Mouse (Mus musculus) frontal cortex, postnatal 10 days (tissue): Measurements from ENCODE around the gene B3gnt2.
"Not testable (repeated sequence)": the region's sequence is repeated elsewhere in the genome, so short reads cannot be mapped to it uniquely, and the experiment has no call there.

Experiments
- DNase-seq, 2 experiments: peaks; one replicate each; pipeline ENCODE4 v3.0.0; 2022; ENCODE audit warnings: low spot score in 2 of 2, mixed read lengths in 1 of 2

B3gnt2 gene

DNA sequence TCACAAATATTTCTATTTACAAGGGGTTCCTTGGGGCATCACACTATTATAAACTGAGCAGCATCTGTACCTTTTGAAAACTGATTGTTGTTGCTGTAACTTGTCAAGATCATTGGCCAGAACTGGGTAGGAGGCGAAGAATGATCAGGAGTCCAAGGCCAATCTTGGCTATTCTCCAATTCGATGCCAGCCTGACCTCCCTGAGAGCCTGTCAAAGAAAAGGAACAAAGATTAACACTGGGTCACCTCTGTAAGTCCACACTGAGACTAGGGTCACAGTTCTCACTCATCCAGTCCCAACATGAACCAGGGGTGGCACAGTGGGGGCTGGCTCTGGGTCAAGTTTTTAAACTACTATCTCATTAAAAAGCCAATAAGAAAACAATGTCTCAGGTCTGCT is 85.9 kb downstream of the B3gnt2 start:
- no peak for DNase-seq

DNA sequence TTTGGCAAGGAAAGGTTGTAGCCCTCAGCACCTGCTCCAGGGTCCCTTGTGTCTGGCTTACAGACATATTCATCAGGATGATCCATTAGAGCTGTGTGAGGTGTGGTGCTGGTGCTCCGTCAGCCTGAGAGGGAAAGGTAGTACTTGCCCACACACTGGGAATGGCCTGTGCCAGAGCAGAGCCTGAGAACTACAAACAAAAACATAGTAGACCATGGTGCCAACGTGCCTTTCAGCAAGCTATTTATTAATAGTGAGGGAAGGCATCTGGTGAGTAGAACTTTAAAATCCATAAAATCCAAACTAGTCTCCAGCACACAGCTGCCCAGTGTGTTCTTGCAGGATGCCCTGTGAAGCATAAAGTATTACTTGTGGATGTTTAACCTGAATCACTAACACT is 94.5 kb downstream of the B3gnt2 start:
- DNase-seq, result no peak

DNA sequence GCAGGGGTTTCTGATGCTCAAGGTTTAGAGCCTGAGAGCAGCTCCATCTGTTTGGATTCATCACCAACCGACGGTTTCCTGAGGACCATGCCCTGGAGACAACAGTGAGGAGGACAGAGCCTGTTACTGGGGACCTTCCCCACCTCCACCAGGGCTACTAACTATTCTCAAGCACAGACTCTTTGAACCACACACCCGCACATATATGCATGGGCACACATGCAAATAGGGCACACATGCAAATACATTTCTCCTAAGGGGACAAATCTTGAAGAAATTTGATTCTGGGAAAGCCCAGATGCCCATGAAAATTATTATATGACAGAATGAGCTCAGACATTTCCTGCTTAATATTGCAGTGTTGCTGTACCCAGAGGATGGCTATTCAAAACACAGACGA is 95.3 kb downstream of the B3gnt2 start:
- DNase-seq, result no peak

DNA sequence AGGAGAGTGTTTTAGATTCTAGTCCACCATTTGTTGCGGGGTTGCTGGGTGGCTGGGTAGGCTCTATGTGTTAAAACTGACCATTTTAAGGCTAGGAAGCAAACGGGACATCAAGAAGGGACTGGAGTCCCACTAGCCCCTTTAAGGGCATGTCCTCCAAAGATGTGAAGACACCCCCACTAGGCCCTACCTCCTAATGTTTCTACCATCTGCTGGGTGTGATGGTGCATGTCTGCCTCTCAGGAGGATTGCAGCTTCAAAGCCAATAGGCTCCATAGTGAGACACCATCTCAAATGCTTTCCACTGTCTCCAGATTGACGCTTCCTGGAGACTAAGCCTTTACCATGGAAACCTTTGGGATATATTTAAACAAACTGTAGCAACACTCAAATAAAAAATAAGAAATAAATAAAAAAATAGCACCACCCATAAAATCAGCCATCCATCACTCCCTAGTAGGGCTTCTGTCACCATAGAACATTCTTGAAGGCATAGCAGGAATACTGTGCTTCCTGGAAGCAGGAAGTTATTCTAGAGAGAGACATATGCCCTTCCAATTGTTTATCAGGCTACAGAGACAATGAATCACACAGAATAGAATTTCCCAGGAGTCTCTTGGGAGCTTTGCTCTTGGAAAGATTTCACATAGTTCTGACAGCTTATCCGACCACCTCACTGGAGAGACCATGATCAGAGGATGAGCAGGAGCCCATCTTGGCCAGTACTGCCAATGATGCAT is 97.0 kb downstream of the B3gnt2 start:
- DNase-seq, result no peak

DNA sequence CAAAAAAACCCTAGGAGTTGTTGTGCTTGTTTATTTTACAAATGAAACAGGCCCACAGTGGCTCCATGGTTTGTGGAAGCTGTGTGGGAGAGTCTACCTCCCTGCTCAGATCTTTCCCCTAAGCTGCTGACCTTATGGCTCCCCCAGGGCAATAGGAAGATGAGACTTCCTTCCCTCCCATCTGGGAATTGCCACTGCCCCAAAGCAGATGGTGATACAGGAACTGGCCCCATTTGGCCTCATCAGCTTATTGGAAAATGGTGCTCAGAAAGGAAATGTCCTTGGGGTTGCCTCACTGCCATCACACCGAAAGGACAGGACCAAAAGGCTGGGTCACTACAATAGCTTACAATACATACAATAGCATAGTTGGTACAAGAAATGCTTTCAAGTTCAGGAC is 97.7 kb downstream of the B3gnt2 start:
- DNase-seq, result no peak

DNA sequence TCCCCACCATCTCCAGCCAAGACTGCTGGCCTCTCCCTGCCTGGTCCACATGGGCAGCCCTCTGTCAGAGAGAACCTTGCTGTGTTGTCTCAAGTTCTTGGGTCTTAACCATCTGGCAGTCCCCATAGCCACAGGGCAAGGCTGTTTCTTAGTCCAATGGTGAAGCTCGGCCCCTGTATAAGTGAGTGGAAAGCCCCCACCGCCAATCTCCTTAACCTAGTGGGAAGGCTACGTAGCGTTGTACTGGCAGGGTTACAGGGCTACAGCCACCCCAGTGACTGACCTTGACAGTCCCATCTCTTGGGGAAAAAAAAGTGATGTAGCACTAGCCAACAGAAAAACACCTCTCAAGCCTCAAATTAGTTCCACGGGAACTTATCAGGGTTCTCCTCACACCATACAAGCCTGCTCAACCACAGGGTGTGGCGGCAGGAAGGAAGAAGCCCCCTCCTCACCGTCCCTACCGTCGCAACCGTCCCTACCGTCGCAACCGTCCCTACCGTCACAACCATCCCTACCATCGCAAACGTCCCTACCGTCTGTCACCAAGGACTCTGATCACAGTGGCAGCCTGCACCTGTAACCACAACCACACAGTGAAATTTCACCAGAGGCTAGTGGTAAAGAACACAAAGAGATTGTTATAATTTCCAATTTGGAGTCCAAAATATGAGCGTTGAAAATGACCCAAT is 98.4 kb downstream of the B3gnt2 start:
- DNase-seq, result no peak

DNA sequence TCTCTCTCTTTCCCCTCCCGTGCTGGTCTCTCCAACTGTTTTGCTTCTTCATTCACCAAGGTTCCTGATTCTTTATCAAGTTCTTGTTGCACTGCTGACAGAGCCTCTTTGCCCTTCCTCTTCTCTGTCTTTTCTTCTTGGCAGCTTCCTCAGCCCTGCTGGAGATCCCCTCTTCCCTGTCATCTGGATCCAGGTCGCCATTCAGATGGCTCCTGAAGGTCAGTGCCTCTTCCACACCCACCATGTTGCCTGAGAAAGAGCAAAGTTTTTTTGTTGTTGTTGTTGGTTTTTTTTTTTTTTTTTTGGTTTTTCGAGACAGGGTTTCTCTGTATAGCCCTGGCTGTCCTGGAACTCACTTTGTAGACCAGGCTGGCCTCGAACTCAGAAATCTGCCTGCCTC is 101.0 kb downstream of the B3gnt2 start:
- no peak for DNase-seq

DNA sequence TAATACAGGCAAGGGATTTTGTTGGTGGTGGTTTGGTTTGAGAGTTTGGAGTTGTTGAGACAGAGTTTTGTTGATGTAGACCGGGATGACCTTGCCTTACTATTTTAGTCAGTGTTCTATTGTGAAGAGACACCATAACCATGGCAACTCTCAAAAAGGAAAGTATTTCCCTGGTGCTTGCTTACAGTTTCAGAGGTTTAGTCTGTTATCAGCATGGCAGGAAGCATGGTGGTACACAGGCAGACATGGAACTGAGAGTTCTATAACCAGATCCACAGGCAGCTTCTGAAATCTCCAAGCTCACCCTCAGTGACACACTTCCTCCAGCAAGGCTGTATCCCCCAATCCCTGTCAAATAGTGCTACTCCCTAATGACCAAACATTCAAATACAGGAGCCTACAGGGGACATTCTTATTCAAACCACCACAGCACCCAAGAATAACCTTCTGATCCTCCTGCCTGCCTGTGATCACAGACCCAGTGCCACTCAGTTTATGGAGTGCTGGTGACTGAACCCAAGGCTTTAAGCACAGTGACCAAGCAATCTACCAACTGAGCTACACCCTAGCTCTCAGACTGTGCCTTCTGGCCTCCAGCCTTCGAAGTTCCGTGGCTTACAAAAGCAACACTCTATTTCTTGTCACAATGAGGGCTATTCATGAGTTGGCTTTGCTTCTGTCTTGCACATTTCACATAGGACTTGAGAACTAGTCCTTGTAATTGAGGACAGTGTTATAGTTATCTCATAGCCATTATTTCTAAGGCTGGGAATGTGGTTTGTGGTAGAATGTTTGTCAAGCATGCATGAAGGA is 104.4 kb downstream of the B3gnt2 start:
- DNase-seq, result no peak

DNA sequence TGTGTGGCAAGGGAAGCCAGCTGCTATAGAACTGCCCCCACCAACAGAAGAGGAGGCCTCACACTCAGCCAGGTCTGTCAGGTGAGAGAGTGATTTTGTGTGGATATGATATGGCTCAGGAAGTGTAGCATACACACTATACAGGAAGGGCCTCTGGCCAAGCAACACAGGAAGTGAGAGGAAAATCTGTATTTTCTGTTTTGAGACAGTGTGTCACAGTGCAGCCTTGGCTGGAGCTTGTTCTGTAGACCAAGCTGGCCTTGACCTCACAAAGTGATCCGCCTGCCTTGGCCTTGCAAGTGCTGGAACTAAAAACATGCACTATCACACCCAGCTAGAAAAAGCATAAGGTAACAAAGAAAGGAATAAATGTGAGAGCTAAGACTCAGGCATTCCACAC is 105.6 kb downstream of the B3gnt2 start:
- no peak for DNase-seq

DNA sequence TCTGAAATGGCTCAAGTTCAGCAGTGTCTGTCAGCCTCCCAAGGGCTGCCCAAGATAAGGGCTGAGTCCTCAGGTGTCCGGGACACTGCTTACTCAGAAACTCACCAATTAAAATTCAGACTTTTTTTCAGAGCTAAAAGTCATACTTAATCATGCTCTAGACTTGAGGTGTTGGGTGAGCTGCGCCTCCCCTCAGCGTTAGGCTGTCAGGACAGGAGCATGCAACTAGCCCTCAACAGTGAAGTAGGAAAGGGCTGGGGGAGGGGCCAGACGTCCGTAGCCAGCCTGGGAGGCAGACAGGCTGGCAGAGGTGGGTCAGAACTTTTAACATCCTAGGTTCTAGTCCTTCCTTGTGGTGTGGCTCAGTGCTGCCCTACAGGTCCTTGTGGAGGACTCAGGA is 108.2 kb downstream of the B3gnt2 start:
- no peak for DNase-seq

DNA sequence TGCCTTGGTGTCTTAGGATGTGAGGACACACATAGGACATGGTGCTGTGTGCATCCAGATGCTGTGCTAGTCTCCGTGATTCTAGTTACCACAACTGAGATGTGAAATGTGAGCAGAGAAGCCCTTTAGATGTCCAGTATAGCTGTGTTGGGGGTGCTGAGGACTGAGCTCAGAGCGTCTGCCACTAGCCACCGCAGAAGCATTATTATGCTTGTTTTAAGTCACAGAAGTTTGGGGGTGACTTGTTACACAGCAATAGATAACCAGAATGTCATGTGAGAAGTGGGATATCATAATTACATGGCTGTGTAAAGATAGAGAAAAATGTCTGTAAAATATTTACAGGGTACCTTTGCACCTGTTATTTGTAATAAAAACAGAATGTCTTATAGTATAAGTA is 109.2 kb downstream of the B3gnt2 start:
- DNase-seq, result no peak

DNA sequence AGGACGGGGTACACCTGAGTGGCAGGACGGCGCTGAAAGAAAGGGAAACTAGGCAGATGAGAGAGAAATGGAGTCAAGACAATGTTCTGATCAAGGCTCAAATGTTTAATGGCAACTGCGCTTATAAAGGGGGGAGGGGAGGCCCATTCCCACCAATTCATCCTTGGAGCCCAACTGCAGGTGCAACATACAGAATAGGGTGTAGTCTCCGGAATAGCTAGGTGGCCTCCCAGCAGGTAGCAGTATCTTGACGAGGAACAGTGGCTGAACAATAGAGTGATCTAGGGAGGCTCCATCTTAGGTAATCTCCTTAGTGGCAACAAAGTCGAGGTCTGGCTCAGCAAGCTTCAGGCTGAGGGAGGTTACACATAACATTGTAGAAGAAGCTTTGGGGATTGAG is 113.4 kb downstream of the B3gnt2 start:
- DNase-seq, result no peak

DNA sequence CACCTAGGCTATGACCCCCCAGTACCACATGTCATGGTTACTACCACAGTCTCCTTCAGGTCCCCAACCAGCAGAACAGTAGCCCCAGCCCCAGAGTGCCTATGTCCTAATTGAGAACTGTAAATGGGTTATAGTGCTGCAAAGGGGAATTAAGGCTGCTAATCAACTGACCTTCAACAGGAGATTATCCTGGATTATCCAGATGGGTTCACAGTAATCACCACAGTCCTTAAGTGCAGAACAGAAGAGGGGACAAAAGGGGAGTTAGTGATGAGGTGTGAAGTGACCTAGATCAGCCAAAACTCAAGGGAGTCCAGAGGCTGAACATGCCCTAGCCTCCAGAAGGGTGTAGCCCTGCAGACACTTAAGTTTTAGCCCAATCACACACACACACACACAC is 115.4 kb downstream of the B3gnt2 start:
- DNase-seq, result no peak

DNA sequence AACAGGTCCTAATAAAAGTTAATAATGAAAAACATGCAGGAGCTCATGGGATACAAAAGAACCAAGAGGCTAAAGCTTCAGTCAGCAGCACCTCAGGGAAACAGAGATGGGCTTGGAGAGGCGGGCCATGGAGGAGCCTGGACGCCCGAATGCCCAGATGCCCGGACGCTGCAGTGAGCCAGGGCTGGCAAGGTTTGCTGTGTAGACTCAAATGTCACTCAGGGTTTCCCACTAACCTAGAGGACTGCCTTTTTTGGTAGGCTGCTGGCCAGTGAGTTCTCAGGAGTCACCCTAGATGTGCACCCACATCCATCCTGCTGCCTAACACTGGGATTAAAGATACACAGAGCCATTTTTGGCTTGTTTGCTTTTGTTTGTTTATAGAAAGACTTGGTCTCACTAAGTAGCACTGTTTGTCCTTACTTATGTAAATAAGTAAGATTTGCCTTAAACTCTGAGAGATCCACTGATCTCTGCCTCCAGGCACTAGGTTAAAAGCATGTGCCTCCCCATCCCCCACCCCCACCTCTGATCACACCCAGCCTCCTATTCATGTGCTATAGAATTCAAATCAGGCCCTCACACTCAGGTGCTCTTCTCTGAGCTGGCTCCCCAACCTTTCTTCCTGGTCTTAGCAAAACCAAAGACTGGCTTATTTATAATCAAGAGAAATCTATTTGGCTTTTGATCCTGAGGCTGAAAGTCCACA is 117.0 kb downstream of the B3gnt2 start:
- DNase-seq, result no peak

DNA sequence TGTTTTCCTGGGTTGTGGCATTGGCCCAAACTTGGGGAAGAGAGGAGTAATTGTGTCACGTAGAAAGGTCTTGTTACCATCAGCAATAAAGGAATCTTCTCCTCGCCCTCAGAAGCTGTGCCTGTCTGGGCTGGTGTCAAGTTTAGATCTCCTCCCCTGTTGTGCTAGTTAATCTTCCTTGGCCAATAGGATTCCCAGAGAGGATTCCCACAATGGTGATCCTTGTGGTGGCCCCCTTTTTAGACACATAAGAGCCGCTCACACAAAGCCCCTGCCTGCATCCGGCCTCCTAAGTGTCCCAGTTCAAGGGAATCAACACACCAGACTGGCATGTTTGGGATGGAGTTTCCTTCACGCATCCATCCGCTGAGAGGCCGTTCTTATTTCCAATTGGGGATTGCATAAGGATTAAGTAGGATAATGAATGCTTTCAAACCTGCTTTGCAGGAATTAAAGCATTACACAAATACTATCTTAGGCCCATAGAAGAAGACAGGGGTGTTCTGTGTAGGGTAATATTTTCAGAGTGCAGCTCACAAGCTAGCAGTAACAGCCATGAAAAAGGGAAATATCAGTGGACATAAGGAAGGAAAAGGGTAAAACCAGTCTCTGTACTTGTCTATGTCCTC is 118.6 kb downstream of the B3gnt2 start:
- no peak for DNase-seq

DNA sequence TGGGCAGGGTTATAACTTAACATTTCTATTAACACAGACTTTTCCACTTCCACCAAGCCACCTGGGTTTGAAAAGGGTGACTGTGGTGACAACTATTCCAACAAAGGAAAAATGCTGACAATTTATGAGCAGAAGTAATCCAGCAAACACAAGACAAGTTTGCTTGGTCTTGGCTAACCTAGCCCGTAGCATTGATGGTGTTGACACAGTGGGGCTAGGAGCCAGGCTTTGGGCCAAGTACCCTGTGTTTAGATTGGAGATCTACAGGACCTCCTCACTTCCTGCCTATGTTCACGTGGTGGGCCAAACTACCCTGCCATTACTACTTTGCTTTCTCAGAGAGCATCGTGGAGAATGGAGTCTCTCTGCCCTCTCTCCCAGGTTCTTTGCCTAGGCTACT is 119.3 kb downstream of the B3gnt2 start:
- no peak for DNase-seq

DNA sequence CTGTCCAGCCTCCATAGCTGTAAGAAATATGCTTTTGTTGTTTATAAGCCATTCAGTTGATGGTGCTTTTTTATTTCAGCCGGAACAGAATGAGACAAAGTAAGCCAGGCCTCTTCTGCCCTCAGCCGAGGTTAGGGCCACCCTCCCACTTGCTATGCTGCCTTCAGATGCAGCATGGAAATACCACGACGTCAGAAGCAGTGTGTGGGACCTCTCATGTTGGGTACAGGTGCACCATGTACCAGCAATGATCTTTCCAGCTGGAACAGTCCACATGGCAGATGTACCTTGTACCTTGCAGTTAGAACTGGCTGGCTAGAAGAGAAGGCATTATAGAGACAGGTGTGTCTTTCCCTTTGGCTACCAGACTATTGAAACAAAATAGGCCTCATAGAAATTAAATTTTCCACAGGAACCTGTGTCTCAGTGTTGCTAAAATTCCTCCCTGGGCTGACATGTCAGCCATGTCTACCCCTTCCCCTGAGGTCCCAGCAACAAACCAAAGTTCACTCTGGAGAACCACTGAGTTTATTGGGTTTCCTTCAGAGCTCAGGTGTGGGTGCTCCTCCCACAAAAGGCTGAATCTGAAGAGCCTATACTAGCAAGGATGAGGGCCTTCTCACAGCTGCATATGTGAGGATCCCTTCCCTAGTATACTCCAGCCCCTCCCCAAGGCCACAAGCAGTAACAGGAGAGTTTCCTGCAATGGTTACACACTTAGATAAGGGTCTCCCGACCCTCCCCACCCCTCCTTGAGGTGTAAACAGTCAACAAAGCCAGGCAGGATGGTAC is 121.1 kb downstream of the B3gnt2 start:
- no peak for DNase-seq

DNA sequence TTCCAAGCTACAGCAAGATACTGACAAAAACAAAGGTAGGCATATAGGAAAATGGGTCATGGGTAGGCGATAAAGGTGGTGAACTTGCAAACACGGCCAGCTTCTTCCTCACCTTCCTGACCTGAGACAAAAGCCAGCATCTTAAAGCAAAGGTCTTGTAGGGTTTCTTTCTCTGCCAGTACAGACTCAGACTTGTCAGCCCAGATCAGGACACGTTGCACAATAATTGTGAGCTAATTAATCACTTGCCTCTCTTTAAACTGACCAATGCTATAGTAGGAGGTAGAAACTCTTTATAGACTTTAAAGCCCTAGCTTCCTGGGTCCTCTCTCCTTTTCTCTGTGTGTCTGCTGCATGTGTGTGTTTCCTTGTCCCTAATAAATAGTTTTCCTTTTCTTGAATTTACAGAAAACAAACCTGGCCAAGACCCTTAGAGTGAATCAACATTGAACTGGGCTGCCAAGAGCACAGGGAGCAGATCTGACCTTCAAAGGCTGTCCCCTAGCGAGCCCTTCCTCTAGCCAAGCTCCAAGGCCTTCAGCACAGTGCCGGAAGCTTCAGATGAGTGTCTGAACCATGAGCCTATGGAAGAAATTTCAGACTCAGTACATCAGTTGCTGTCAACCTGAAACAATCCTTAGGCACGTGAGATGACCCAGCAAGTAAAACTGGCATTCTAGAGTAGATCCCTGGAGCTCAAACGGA is 124.1 kb downstream of the B3gnt2 start:
- no peak for DNase-seq

DNA sequence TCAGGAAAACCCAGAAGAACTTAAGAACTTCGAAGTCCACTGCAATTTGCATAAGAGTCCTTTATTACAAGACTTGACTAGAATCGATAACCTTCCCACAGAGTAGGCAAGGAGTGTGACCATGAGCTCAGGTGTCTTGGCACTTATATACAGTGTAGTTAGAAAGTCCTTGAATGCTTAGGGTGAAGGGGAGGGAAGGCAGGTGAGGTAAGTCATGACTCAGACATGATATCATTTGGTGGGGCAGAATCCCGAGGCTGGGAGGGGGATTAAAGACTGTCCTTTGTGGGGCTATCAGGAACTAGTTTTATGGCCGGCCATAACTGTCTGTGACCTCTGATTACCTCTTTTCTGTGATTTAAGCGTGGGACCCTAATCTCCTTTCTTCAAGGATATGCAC is 125.6 kb downstream of the B3gnt2 start:
- not testable (repeated sequence) for DNase-seq

DNA sequence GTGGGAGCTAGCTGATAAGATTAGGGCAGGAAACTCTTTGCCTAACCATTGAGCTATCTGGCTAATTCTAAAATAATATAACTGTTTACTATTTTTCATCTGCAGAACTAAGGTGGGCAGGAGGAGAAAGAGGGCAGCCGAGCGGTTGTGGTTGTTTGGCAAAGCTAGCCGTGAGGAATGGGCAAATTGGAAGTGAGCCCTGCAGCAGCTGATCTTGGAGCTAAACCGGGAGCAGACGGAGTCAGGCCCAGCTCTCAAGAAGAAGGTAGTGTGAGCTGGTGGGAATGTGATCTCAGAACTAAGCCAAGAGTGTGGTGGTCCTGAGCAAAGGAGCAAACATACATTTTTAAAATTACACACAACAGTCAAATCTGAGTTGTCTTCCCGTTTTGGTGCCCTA is 126.8 kb downstream of the B3gnt2 start:
- no peak for DNase-seq
